Mouse (Mus musculus) small intestine, adult 10 weeks (tissue): ENCODE measurements around the gene Rpain. TPM values are rescaled to one million over a fixed set of nuclear protein-coding genes. Genes with fewer than 3 reads are reported as not detected.

Source experiments
- polyA plus RNA-seq: library from polyadenylated mRNA; stranded (reverse); fragments of 350-450 nt; fragmentation: Illumina TruSeq; extraction: RNeasy Lipid Tissue Mini Kit (QIAGEN cat#74804); gene quantifications from one replicate; pipeline ENCODE4 v1.2.3, GENCODE M21; 2014; ENCODE audit warnings: low replicate concordance

Rpain gene
- 6.9 TPM for polyA plus RNA-seq

GRCm38 (mm10) chr11:70969821-70970559 lies at the start of gene Rpain, which contains the start of gene Nup88:
Rpain (plus strand) TSS chr11:70970213.
Nup88 (minus strand) TSS chr11:70969973.

GRCm38 (mm10) chr11:70982557-70983228 lies 12.7 kb downstream of the Rpain start, which contains the start of gene C1qbp:
C1qbp (minus strand) TSS chr11:70983026.

GRCm38 (mm10) chr11:71004316-71004773 lies 34.3 kb downstream of the Rpain start, which contains the start of gene Dhx33:
Dhx33 (minus strand) TSS chr11:71004437.

GRCm38 (mm10) chr11:71019201-71020068 lies 49.4 kb downstream of the Rpain start, which contains the start of the genes Mis12 and Derl2:
Mis12 (plus strand) TSS chr11:71019611.
Derl2 (minus strand) TSS chr11:71019841.

Other genes starting within 250 kb of the Rpain start
- 1.6 TPM for gene Zfp3, start 206.0 kb upstream of the Rpain start, polyA plus RNA-seq
- gene Scimp, start 157.6 kb upstream of the Rpain start, polyA plus RNA-seq = 1.6 TPM
- 45.4 TPM for gene Rabep1, start 125.4 kb upstream of the Rpain start, polyA plus RNA-seq
- 138 TPM for gene Nup88, start 240 bp upstream of the Rpain start, polyA plus RNA-seq
- gene C1qbp, start 12.8 kb downstream of the Rpain start, polyA plus RNA-seq = 104 TPM
- 9.3 TPM for gene Dhx33, start 34.2 kb downstream of the Rpain start, polyA plus RNA-seq
- 46.9 TPM for gene Mis12, start 49.4 kb downstream of the Rpain start, polyA plus RNA-seq
- gene Derl2, start 49.6 kb downstream of the Rpain start, polyA plus RNA-seq = 81.0 TPM
- gene 6330403K07Rik, start 63.3 kb downstream of the Rpain start, polyA plus RNA-seq = 1.8 TPM
- gene Nlrp1a, start 174.5 kb downstream of the Rpain start, polyA plus RNA-seq = 0.59 TPM